Mouse (Mus musculus) kidney, adult 2 months (tissue): Measurements from ENCODE around the gene Tmcc3.

ENCODE experiments used
- CTCF ChIP-seq: fragments of 200-500 bp; conservative IDR thresholded peaks from 2 replicates; pipeline ENCODE4 v1.5.1; 2011; ENCODE audit warnings: low read depth, mild to moderate bottlenecking, control low read depth, low read length, moderate library complexity, mixed read lengths; ENCODE audit not compliant: insufficient read depth, insufficient read length
- POLR2A ChIP-seq: fragments of 200-500 bp; IDR thresholded peaks from one replicate; pipeline ENCODE4 v1.6.1; 2011; ENCODE audit warnings: low read depth, low read length, control low read depth

DNA sequence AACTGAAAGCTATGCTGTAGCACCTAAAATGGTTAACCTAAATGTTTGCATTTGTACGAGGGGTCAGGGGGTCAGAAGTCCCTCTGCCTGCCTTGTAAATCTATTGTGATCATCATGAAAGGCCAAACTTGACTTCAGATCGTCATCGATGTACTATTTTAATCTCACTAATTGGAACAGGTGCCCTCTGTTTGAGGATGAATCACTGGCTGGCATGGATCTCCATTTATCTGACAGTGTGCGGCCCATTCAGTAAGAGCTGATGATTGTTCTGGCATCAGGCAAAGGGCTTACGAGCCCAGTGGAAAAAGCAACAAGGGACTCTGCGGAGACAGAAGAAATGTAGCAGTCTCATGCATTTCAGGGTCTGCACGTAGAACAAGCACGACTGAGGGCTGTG is 215.1 kb downstream of the Tmcc3 start:
- TF ChIP-seq POLR2A, result no peak
- no peak for TF ChIP-seq CTCF
